Comparison of ENCODE assay signal across 9 mouse cellular contexts in genomic region chr3:76008564-76009183, GRCm38 (mm10). TPM values are rescaled to one million over a fixed set of nuclear protein-coding genes. Genes with fewer than 3 reads are reported as not detected.
A peak's percentile ranks its signal among the peaks of the same experiment; 100 is the strongest.
DNase-seq lines count a peak whose midpoint lies in the region; ATAC-seq lines count a peak whose summit lies in the region.
"Had no signal": no experiment of that assay in that cellular context is flagged by ENCODE, and none has a peak within 500 bp of the region (broad histone marks: within the 10 kb centered on the region; RNA-seq: fewer than 3 reads in every experiment).

No protein-coding gene starts in this region.

- H3K9me3 ChIP-seq in midbrain, embryonic 11.5 days (ENCODE audit: control insufficient read depth, low read length) = no peaks in the 10 kb centered on the region
- H3K9me3 ChIP-seq in midbrain, embryonic 10.5 days (replicated peaks) = no peaks in the 10 kb centered on the region
- H3K9me3 ChIP-seq in hindbrain, embryonic 15.5 days = no peaks in the 10 kb centered on the region
- no peaks in the 10 kb centered on the region for H3K9me3 ChIP-seq in limb, embryonic 13.5 days

- H3K27me3 ChIP-seq in midbrain, embryonic 11.5 days (ENCODE audit: control insufficient read depth, insufficient read depth, low read length) = no peaks in the 10 kb centered on the region
- H3K27me3 ChIP-seq in midbrain, embryonic 10.5 days (ENCODE audit: low read depth, poor library complexity, severe bottlenecking) = no peaks in the 10 kb centered on the region
- H3K27me3 ChIP-seq in hindbrain, embryonic 15.5 days = no peaks in the 10 kb centered on the region
- no peaks in the 10 kb centered on the region for H3K27me3 ChIP-seq in limb, embryonic 13.5 days
- H3K27me3 ChIP-seq: megakaryocyte, embryonic 14.5 days had no signal

- WGBS in midbrain, embryonic 11.5 days = 33% methylated on average over 3 of the region's 3 CpGs
- WGBS in midbrain, embryonic 10.5 days = 31% methylated on average over 3 of the region's 3 CpGs
- 21% methylated on average over 3 of the region's 3 CpGs for WGBS in hindbrain, embryonic 15.5 days
- WGBS in limb, embryonic 13.5 days = 16% methylated on average over 3 of the region's 3 CpGs

- no peaks in the 10 kb centered on the region for H3K4me1 ChIP-seq in midbrain, embryonic 11.5 days (ENCODE audit: control insufficient read depth, insufficient read depth, low read length)
- H3K4me1 ChIP-seq in midbrain, embryonic 10.5 days = no peaks in the 10 kb centered on the region
- no peaks in the 10 kb centered on the region for H3K4me1 ChIP-seq in hindbrain, embryonic 15.5 days (replicated peaks)
- H3K4me1 ChIP-seq in limb, embryonic 13.5 days = no peaks in the 10 kb centered on the region

- H3K4me3 ChIP-seq in midbrain, embryonic 11.5 days (ENCODE audit: low read depth, low read length) = no peak overlapping the region
- H3K4me3 ChIP-seq in midbrain, embryonic 10.5 days = no peak overlapping the region
- H3K4me3 ChIP-seq in hindbrain, embryonic 15.5 days = no peak overlapping the region
- no peak overlapping the region for H3K4me3 ChIP-seq in limb, embryonic 13.5 days
- H3K4me3 ChIP-seq: megakaryocyte, embryonic 14.5 days had no signal

- H3K4me2 ChIP-seq in midbrain, embryonic 11.5 days = no peak overlapping the region
- H3K4me2 ChIP-seq in hindbrain, embryonic 15.5 days = no peak overlapping the region
- H3K4me2 ChIP-seq in limb, embryonic 13.5 days (replicated peaks) = no peak overlapping the region

- no peaks in the 10 kb centered on the region for H3K36me3 ChIP-seq in midbrain, embryonic 11.5 days (ENCODE audit: control insufficient read depth, insufficient read depth, low read length)
- H3K36me3 ChIP-seq in midbrain, embryonic 10.5 days = no peaks in the 10 kb centered on the region
- no peaks in the 10 kb centered on the region for H3K36me3 ChIP-seq in hindbrain, embryonic 15.5 days
- no peaks in the 10 kb centered on the region for H3K36me3 ChIP-seq in limb, embryonic 13.5 days

- DNase-seq in midbrain, embryonic 11.5 days (ENCODE audit: low spot score, missing footprints) = peak; percentile 88
- no peak for DNase-seq in midbrain, embryonic 10.5 days (ENCODE audit: low spot score)
- DNase-seq in R1 (ENCODE audit: low read depth, low spot score) = peak; percentile 41
- DNase-seq in embryo, embryonic 10.5 days (ENCODE audit: low spot score) = peak; percentile 80
- peak; percentile 42 to 43 for DNase-seq in right cerebral cortex, adult 2 months (ENCODE audit: low spot score in 2 of 2)
- no peak for DNase-seq in urinary bladder, postnatal 25 days (ENCODE audit: low spot score)

- no peak overlapping the region for H3K9ac ChIP-seq in midbrain, embryonic 11.5 days (ENCODE audit: low read length)
- no peak overlapping the region for H3K9ac ChIP-seq in hindbrain, embryonic 15.5 days
- H3K9ac ChIP-seq in limb, embryonic 13.5 days = no peak overlapping the region

- H3K27ac ChIP-seq in midbrain, embryonic 11.5 days (ENCODE audit: low read depth, low read length) = no peak overlapping the region
- no peak overlapping the region for H3K27ac ChIP-seq in midbrain, embryonic 10.5 days (replicated peaks)
- H3K27ac ChIP-seq in hindbrain, embryonic 15.5 days (replicated peaks) = no peak overlapping the region
- H3K27ac ChIP-seq in limb, embryonic 13.5 days = no peak overlapping the region

- ATAC-seq in midbrain, embryonic 11.5 days (ENCODE audit: low FRiP score) = peak; percentile 76
- peak; percentile 85 for ATAC-seq in hindbrain, embryonic 15.5 days (ENCODE audit: low FRiP score, low read depth)
- ATAC-seq in limb, embryonic 13.5 days (ENCODE audit: low FRiP score, low read depth) = peak; percentile 32; the same call in 1 of the 2 replicates

RNA-seq across cellular contexts. Expression of gene Golim4, which starts 51.9 kb away (rescaled TPM):
- polyA plus RNA-seq in midbrain, embryonic 11.5 days (2014; fragmentation: Nextera tagmentation; extraction: Ambion mirVana) = 43.5 and 46.7 TPM in 2 replicates
- 52.2 and 55.7 TPM in 2 replicates for polyA plus RNA-seq in midbrain, embryonic 10.5 days (2016; fragmentation: Nextera tagmentation; extraction: Ambion mirVana)
- polyA plus RNA-seq in hindbrain, embryonic 15.5 days (2015; fragmentation: Nextera tagmentation; extraction: Ambion mirVana) = 20.2 and 22.0 TPM in 2 replicates
- 52.9 and 55.2 TPM in 2 replicates for polyA plus RNA-seq in limb, embryonic 13.5 days (2015; fragmentation: Nextera tagmentation; extraction: Ambion mirVana)

Comparison
In these comparisons a context has a peak if more than half of its experiments do, and no peak if none do; other contexts are left out.
1. DNase-seq: peak in midbrain, embryonic 11.5 days (single experiment), R1 (single experiment), embryo, embryonic 10.5 days (single experiment) and right cerebral cortex, adult 2 months (2 of 2); none in midbrain, embryonic 10.5 days (single experiment) and urinary bladder, postnatal 25 days (single experiment).
2. ATAC-seq: peak in every context shown above with its lines; median percentile 85 in hindbrain, embryonic 15.5 days; 76 in midbrain, embryonic 11.5 days; 32 in limb, embryonic 13.5 days.